ENCODE assay signal across 12 mouse cellular contexts in the genomic region with DNA sequence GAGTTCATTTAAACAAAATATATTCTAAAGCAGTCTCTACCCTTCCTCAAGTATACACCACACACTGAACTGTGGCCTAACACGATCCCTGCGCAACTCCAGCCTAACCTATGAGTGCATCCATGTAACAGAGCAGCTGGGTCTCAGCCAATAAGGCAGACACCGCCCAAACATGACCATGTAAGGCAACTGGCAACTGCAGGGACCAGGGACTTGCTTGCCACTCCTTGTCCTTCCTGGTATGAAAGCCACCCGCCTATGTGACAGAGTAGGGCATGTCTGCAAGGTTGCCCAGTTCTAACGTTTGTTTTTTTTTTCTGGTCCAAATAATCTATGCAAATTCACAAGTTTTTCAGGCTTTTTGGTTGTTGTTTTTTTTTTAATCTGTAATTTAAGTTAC.
DNase-seq lines count a peak whose midpoint lies in the region; ATAC-seq lines count a peak whose summit lies in the region.
"Had no signal": no experiment of that assay in that cellular context is flagged by ENCODE, and none has a peak within 500 bp of the region (broad histone marks: within the 10 kb centered on the region; RNA-seq: fewer than 3 reads in every experiment).

No protein-coding gene starts in this region.

- 0 out of 2 replicates have a peak, but pooled peaks have one; percentile 26 for ATAC-seq in embryonic facial prominence, embryonic 14.5 days (ENCODE audit: low read depth)
- ATAC-seq in heart, embryonic 15.5 days (replicated peaks; ENCODE audit: insufficient number of reproducible peaks, insufficient read depth, low FRiP score, low read depth) = peak; percentile 70; the same call in 1 of the 2 replicates
- no peak for ATAC-seq in neural tube, embryonic 15.5 days (ENCODE audit: low FRiP score)
- ATAC-seq: forebrain, embryonic 15.5 days had no signal

- no peak overlapping the region for H3K27ac ChIP-seq in embryonic facial prominence, embryonic 14.5 days (replicated peaks; ENCODE audit: low read depth, low read length)
- H3K27ac ChIP-seq in embryonic facial prominence, embryonic 10.5 days (replicated peaks) = no peak overlapping the region
- no peak overlapping the region for H3K27ac ChIP-seq in heart, embryonic 15.5 days
- no peak overlapping the region for H3K27ac ChIP-seq in midbrain, embryonic 10.5 days (replicated peaks)
- H3K27ac ChIP-seq in neural tube, embryonic 15.5 days (replicated peaks) = no peak overlapping the region
- H3K27ac ChIP-seq: forebrain, embryonic 15.5 days; hindbrain, embryonic 15.5 days; liver, embryonic 13.5 days had no signal

- no peaks in the 10 kb centered on the region for H3K27me3 ChIP-seq in embryonic facial prominence, embryonic 14.5 days (replicated peaks; ENCODE audit: control insufficient read depth, insufficient read depth, low read length)
- H3K27me3 ChIP-seq in embryonic facial prominence, embryonic 10.5 days (replicated peaks; ENCODE audit: low read depth, poor library complexity, severe bottlenecking) = no peaks in the 10 kb centered on the region
- no peaks in the 10 kb centered on the region for H3K27me3 ChIP-seq in heart, embryonic 15.5 days
- H3K27me3 ChIP-seq in midbrain, embryonic 10.5 days (ENCODE audit: low read depth, poor library complexity, severe bottlenecking) = no peaks in the 10 kb centered on the region
- H3K27me3 ChIP-seq in neural tube, embryonic 15.5 days (replicated peaks) = no peaks in the 10 kb centered on the region
- H3K27me3 ChIP-seq: forebrain, embryonic 15.5 days; hindbrain, embryonic 15.5 days; liver, embryonic 13.5 days had no signal

- WGBS in embryonic facial prominence, embryonic 14.5 days = 80% methylated on average over 5 of the region's 5 CpGs
- 89% methylated on average over 5 of the region's 5 CpGs for WGBS in embryonic facial prominence, embryonic 10.5 days
- WGBS in heart, embryonic 15.5 days = 46% methylated on average over 5 of the region's 5 CpGs
- WGBS in midbrain, embryonic 10.5 days = 87% methylated on average over 5 of the region's 5 CpGs
- 82% methylated on average over 5 of the region's 5 CpGs for WGBS in neural tube, embryonic 15.5 days

- no peaks in the 10 kb centered on the region for H3K4me1 ChIP-seq in embryonic facial prominence, embryonic 14.5 days (ENCODE audit: control insufficient read depth, insufficient read depth, low read length)
- peaks cover 6% of the 10 kb centered on the region; the same call in 1 of the 2 replicates for H3K4me1 ChIP-seq in embryonic facial prominence, embryonic 10.5 days
- peaks cover 19% of the 10 kb centered on the region for H3K4me1 ChIP-seq in heart, embryonic 15.5 days (replicated peaks)
- H3K4me1 ChIP-seq in midbrain, embryonic 10.5 days = no peaks in the 10 kb centered on the region
- no peaks in the 10 kb centered on the region for H3K4me1 ChIP-seq in neural tube, embryonic 15.5 days
- H3K4me1 ChIP-seq: forebrain, embryonic 15.5 days; hindbrain, embryonic 15.5 days had no signal

- 0 out of 2 replicates have a peak, but pooled peaks cover 10% of the 10 kb centered on the region for H3K36me3 ChIP-seq in embryonic facial prominence, embryonic 14.5 days (ENCODE audit: control insufficient read depth, insufficient read depth, low read length)
- H3K36me3 ChIP-seq in embryonic facial prominence, embryonic 10.5 days (replicated peaks) = peaks cover 12% of the 10 kb centered on the region; the same call in 1 of the 2 replicates
- H3K36me3 ChIP-seq in heart, embryonic 15.5 days = peaks cover 1% of the 10 kb centered on the region; the same call in 1 of the 2 replicates
- no peaks in the 10 kb centered on the region for H3K36me3 ChIP-seq in midbrain, embryonic 10.5 days
- H3K36me3 ChIP-seq in neural tube, embryonic 15.5 days = 0 out of 2 replicates have a peak, but pooled peaks cover 3% of the 10 kb centered on the region
- H3K36me3 ChIP-seq: hindbrain, embryonic 15.5 days; liver, embryonic 13.5 days had no signal

- H3K4me3 ChIP-seq in embryonic facial prominence, embryonic 14.5 days (ENCODE audit: low read depth, low read length) = no peak overlapping the region
- H3K4me3 ChIP-seq in embryonic facial prominence, embryonic 10.5 days = no peak overlapping the region
- H3K4me3 ChIP-seq in heart, embryonic 15.5 days = no peak overlapping the region
- no peak overlapping the region for H3K4me3 ChIP-seq in midbrain, embryonic 10.5 days
- H3K4me3 ChIP-seq in neural tube, embryonic 15.5 days (replicated peaks) = no peak overlapping the region
- H3K4me3 ChIP-seq: forebrain, embryonic 15.5 days; hindbrain, embryonic 15.5 days; liver, embryonic 13.5 days had no signal

- no peak overlapping the region for H3K4me2 ChIP-seq in embryonic facial prominence, embryonic 14.5 days (ENCODE audit: low read depth, low read length)
- no peak overlapping the region for H3K4me2 ChIP-seq in heart, embryonic 15.5 days
- H3K4me2 ChIP-seq in neural tube, embryonic 15.5 days = no peak overlapping the region
- H3K4me2 ChIP-seq: forebrain, embryonic 15.5 days; hindbrain, embryonic 15.5 days; liver, embryonic 13.5 days had no signal

- no peaks in the 10 kb centered on the region for H3K9me3 ChIP-seq in embryonic facial prominence, embryonic 14.5 days (ENCODE audit: control insufficient read depth, low read length)
- no peaks in the 10 kb centered on the region for H3K9me3 ChIP-seq in embryonic facial prominence, embryonic 10.5 days
- no peaks in the 10 kb centered on the region for H3K9me3 ChIP-seq in heart, embryonic 15.5 days (replicated peaks)
- H3K9me3 ChIP-seq in midbrain, embryonic 10.5 days (replicated peaks) = no peaks in the 10 kb centered on the region
- H3K9me3 ChIP-seq in neural tube, embryonic 15.5 days (replicated peaks) = no peaks in the 10 kb centered on the region
- H3K9me3 ChIP-seq: forebrain, embryonic 15.5 days; hindbrain, embryonic 15.5 days; liver, embryonic 13.5 days had no signal

- H3K9ac ChIP-seq in embryonic facial prominence, embryonic 14.5 days (ENCODE audit: low read depth, low read length) = no peak overlapping the region
- H3K9ac ChIP-seq in heart, embryonic 15.5 days = no peak overlapping the region
- H3K9ac ChIP-seq in neural tube, embryonic 15.5 days (replicated peaks) = no peak overlapping the region
- H3K9ac ChIP-seq: forebrain, embryonic 15.5 days; hindbrain, embryonic 15.5 days; liver, embryonic 13.5 days had no signal

- peak; percentile 11 for DNase-seq in embryonic facial prominence, embryonic 14.5 days (ENCODE audit: low spot score)
- no peak for DNase-seq in embryonic facial prominence, embryonic 10.5 days (ENCODE audit: low spot score)
- peak; percentile 58 for DNase-seq in MEL-GATA-1-ER (ENCODE audit: extremely low read depth, low read depth)
- DNase-seq in lung, postnatal 4 days = peak; percentile 38 to 45
- DNase-seq in ovary, adult 18-20 months (ENCODE audit: low spot score) = no peak
- DNase-seq in midbrain, embryonic 10.5 days (ENCODE audit: low spot score) = no peak
- DNase-seq: kidney, postnatal 10 days; liver, embryonic 13.5 days had no signal

Comparison
In these comparisons a context has a peak if more than half of its experiments do, and no peak if none do; other contexts are left out.
1. DNase-seq: peak in embryonic facial prominence, embryonic 14.5 days (single experiment), MEL-GATA-1-ER (single experiment) and lung, postnatal 4 days (2 of 2); none in embryonic facial prominence, embryonic 10.5 days (single experiment), ovary, adult 18-20 months (single experiment) and midbrain, embryonic 10.5 days (single experiment).